Mouse (Mus musculus) embryo, embryonic 10 days (tissue): ENCODE measurements around the gene Bag1.

Experiments used
- DNase-seq: peaks from one replicate; pipeline ENCODE4 v3.0.0-alpha.2; 2015; ENCODE audit warnings: low spot score

Gene Bag1

DNA sequence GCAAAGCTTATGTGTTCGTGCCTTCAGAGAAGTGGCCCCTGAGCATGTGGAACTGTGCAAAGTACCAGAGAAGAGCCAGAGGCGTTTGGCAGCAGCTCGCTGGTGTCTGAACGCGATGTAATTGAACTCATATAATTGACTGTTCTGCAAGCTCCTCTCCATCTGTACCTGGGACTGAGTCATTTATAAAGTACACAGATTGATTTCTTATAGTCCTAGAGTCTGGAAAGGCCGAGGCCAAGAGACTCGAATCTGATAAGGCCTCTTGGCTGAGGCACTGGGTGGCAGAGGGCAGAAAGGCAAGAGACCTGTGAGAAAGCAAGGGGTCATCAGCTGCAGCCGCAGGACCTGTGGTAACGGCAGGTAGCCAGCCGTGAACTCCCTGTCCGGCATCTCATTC lies 59.3 kb downstream of the Bag1 start:
- DNase-seq = no peak
